Mouse (Mus musculus) left cerebral cortex, adult 2 months (tissue): ENCODE results near the gene Cenpf. TPM values are rescaled to one million over a fixed set of nuclear protein-coding genes. Genes with fewer than 3 reads are reported as not detected.

Source experiments
- DNase-seq, 2 experiments: peaks; one replicate each; pipeline ENCODE4 v3.0.0; 2021 to 2022; ENCODE audit warnings: low spot score in 2 of 2, mixed read lengths in 1 of 2; ENCODE audit errors: extremely low spot score in 1 of 2
- H3K27ac ChIP-seq: fragments of 200-600 bp; 2 replicates; pipeline ENCODE4 v1.8.1; 2022
- H3K4me3 ChIP-seq: fragments of 200-600 bp; 2 replicates; pipeline ENCODE4 v1.8.1; 2022
- CTCF ChIP-seq: fragments of 200-600 bp; IDR thresholded peaks from 2 replicates; pipeline ENCODE4 v1.8.1; 2022; ENCODE audit warnings: antibody characterized with exemption, mild to moderate bottlenecking, moderate library complexity
- intact Hi-C: fragments of 180-260 bp; cut with DNase I; formaldehyde crosslinking; loops from one replicate; pipeline ENCODE4 v1.15.1; 2025
- total RNA-seq, 2 experiments: library from RNA; stranded (reverse); gene quantifications; 2 replicates each; pipeline ENCODE4 v1.2.3; 2021

The Cenpf gene
- total RNA-seq, 2 experiments from 2014 or later = 0.37 to 0.84 TPM

GRCm38 (mm10) chr1:189657406-189657805 lies 30.5 kb downstream of the Cenpf start:
- DNase-seq = no peak

GRCm38 (mm10) chr1:189653746-189654145 lies 34.1 kb downstream of the Cenpf start:
- intact Hi-C loops = no loop called here
- DNase-seq = no peak
- Histone ChIP-seq H3K27ac (no peak overlapping the region), H3K4me3 (no peak overlapping the region)
- TF ChIP-seq CTCF = no peak

More at GRCm38 (mm10) chr1:189657406-189657805, 30.5 kb downstream of the Cenpf start:
- no peak overlapping the region for H3K4me3 ChIP-seq
- intact Hi-C loops = no loop called here
- TF ChIP-seq CTCF = no peak
- H3K27ac ChIP-seq = no peak overlapping the region

- no peak for DNase-seq
- Histone ChIP-seq H3K27ac (no peak overlapping the region), H3K4me3 (no peak overlapping the region)
- intact Hi-C loops = loop anchor here (1.0 kb wide), 1 partner anchor 619 kb away; no protein-coding TSS in a partner anchor
- peak; percentile 48 for TF ChIP-seq CTCF
Measured at GRCm38 (mm10) chr1:189646597-189646996, 41.3 kb downstream of the Cenpf start.

GRCm38 (mm10) chr1:189645371-189645770 lies 42.5 kb downstream of the Cenpf start:
- DNase-seq = no peak
- H3K27ac ChIP-seq = no peak overlapping the region
- no peak overlapping the region for H3K4me3 ChIP-seq
- intact Hi-C loops = no loop called here
- TF ChIP-seq CTCF = peak; percentile 25

- TF ChIP-seq CTCF = no peak
- DNase-seq = no peak
- H3K4me3 ChIP-seq = no peak overlapping the region
- peak overlapping the region; percentile 21; the same call in 1 of the 2 replicates for H3K27ac ChIP-seq
- intact Hi-C loops = no loop called here
Measured at GRCm38 (mm10) chr1:189644700-189645345, 43.1 kb downstream of the Cenpf start.

- DNase-seq = no peak
- TF ChIP-seq CTCF = no peak
- Histone ChIP-seq H3K4me3 (no peak overlapping the region), H3K27ac (no peak overlapping the region)
- intact Hi-C loops = no loop called here
Measured at GRCm38 (mm10) chr1:189639581-189639980, 48.3 kb downstream of the Cenpf start.

- Histone ChIP-seq H3K27ac (no peak overlapping the region), H3K4me3 (no peak overlapping the region)
- TF ChIP-seq CTCF = no peak
- intact Hi-C loops = loop anchor here (5.0 kb wide), 4 partner anchors 101 to 606 kb away; no protein-coding TSS in a partner anchor
- no peak for DNase-seq
Measured at GRCm38 (mm10) chr1:189633791-189634190, 54.1 kb downstream of the Cenpf start.

GRCm38 (mm10) chr1:189631906-189632675 lies 55.8 kb downstream of the Cenpf start:
- intact Hi-C loops = loop anchor here (1.0 to 5.0 kb wide), 5 partner anchors 100 to 605 kb away; no protein-coding TSS in a partner anchor
- no peak for TF ChIP-seq CTCF
- DNase-seq = peak in 1 of 2 experiments; percentile 62
- H3K27ac ChIP-seq = no peak overlapping the region
- no peak overlapping the region for H3K4me3 ChIP-seq

GRCm38 (mm10) chr1:189630026-189630425 lies 57.9 kb downstream of the Cenpf start:
- Histone ChIP-seq H3K4me3 (no peak overlapping the region), H3K27ac (no peak overlapping the region)
- no peak for DNase-seq
- intact Hi-C loops = loop anchor here (5.0 kb wide), 4 partner anchors 98 to 603 kb away; no protein-coding TSS in a partner anchor
- no peak for TF ChIP-seq CTCF

GRCm38 (mm10) chr1:189627976-189628768 lies 59.7 kb downstream of the Cenpf start:
- intact Hi-C loops = no loop called here
- peak; percentile 47 to 49 for DNase-seq
- TF ChIP-seq CTCF = peak; percentile 61
- Histone ChIP-seq H3K27ac (no peak overlapping the region), H3K4me3 (no peak overlapping the region)

- Histone ChIP-seq H3K4me3 (no peak overlapping the region), H3K27ac (no peak overlapping the region)
- DNase-seq = no peak
- TF ChIP-seq CTCF = no peak
- intact Hi-C loops = no loop called here
Measured at GRCm38 (mm10) chr1:189624756-189625155, 63.1 kb downstream of the Cenpf start.
